Mouse (Mus musculus) adrenal gland, adult (tissue): Measurements from ENCODE around the gene Myo18a.

ENCODE experiments used
- DNase-seq, 2 experiments: peaks; one replicate each; pipeline ENCODE4 v3.0.0; 2022 to 2023; ENCODE audit warnings: low spot score in 1 of 2; ENCODE audit not compliant: inconsistent age in 2 of 2

Gene Myo18a

GRCm38 (mm10) chr11:77770346-77770745, 7.3 kb downstream of the Myo18a start:
- peak in 1 of 2 experiments; percentile 35 for DNase-seq

- DNase-seq, result peak; percentile 57 to 76
Observed at GRCm38 (mm10) chr11:77771879-77772713, 9.1 kb downstream of the Myo18a start.

GRCm38 (mm10) chr11:77775701-77776400, 12.8 kb downstream of the Myo18a start:
- peak in 1 of 2 experiments; percentile 66 for DNase-seq

GRCm38 (mm10) chr11:77777436-77777835, 14.4 kb downstream of the Myo18a start:
- no peak for DNase-seq

- DNase-seq, result peak; percentile 63 to 67
Observed at GRCm38 (mm10) chr11:77777937-77778336, 14.9 kb downstream of the Myo18a start.

GRCm38 (mm10) chr11:77779240-77779639, 16.2 kb downstream of the Myo18a start:
- peak in 1 of 2 experiments; percentile 26 for DNase-seq

GRCm38 (mm10) chr11:77781088-77781487, 18.0 kb downstream of the Myo18a start:
- peak; percentile 68 to 72 for DNase-seq

- DNase-seq, result no peak
Observed at GRCm38 (mm10) chr11:77782104-77782815, 19.2 kb downstream of the Myo18a start.

GRCm38 (mm10) chr11:77783211-77783746, 20.2 kb downstream of the Myo18a start:
- DNase-seq, result peak in 1 of 2 experiments; percentile 60

- DNase-seq, result peak; percentile 53 to 69
Observed at GRCm38 (mm10) chr11:77783747-77784646, 21.0 kb downstream of the Myo18a start.

GRCm38 (mm10) chr11:77784894-77785293, 21.8 kb downstream of the Myo18a start:
- no peak for DNase-seq

GRCm38 (mm10) chr11:77785396-77785767, 22.3 kb downstream of the Myo18a start:
- DNase-seq, result no peak

- peak; percentile 84 for DNase-seq
Observed at GRCm38 (mm10) chr11:77785768-77786561, 22.9 kb downstream of the Myo18a start.

GRCm38 (mm10) chr11:77787707-77788106, 24.7 kb downstream of the Myo18a start, which contains the start of gene Gm10277:
Gene Gm10277, minus strand, starts transcription at chr11:77787747.
- peak in 1 of 2 experiments; percentile 52 for DNase-seq

GRCm38 (mm10) chr11:77789512-77789911, 26.5 kb downstream of the Myo18a start:
- peak; percentile 63 to 74 for DNase-seq

GRCm38 (mm10) chr11:77790286-77790685, 27.2 kb downstream of the Myo18a start:
- DNase-seq, result peak; percentile 55 to 70

GRCm38 (mm10) chr11:77791241-77791727, 28.2 kb downstream of the Myo18a start:
- DNase-seq, result peak; percentile 78 to 88

GRCm38 (mm10) chr11:77791752-77792565, 28.9 kb downstream of the Myo18a start:
- peak; percentile 79 to 89 for DNase-seq
